Mouse (Mus musculus) MEL (cell line): ENCODE measurements around the gene Itprip. TPM values are rescaled to one million over a fixed set of nuclear protein-coding genes. Genes with fewer than 3 reads are reported as not detected.

Source experiments
- DNase-seq: peaks from one replicate; pipeline ENCODE4 v3.0.0; 2011; ENCODE audit warnings: low read depth, low spot score
- H3K27ac ChIP-seq: 2 replicates; pipeline ENCODE4 v1.5.1; 2012; ENCODE audit warnings: low read depth, mild to moderate bottlenecking, control low read depth, low read length, moderate library complexity; ENCODE audit not compliant: control insufficient read depth
- H3K27me3 ChIP-seq, 2 experiments: fragments of 150-350 bp in 1 of 2; sonication (generic) in 1 of 2; 2 replicates each; pipeline ENCODE4 v1.6.1; 2012; ENCODE audit warnings: low read length in 2 of 2, mild to moderate bottlenecking in 2 of 2, improper control_type of control experiment in 1 of 2, moderate library complexity in 1 of 2; ENCODE audit not compliant: insufficient read depth in 2 of 2, control insufficient read depth in 1 of 2
- H3K36me3 ChIP-seq, 2 experiments: 2 replicates each; pipeline ENCODE4 v1.6.1; 2012 to 2014; ENCODE audit warnings: low read length in 2 of 2, improper control_type of control experiment in 1 of 2, inconsistent platforms in 1 of 2, mild to moderate bottlenecking in 1 of 2; ENCODE audit not compliant: insufficient read depth in 2 of 2, control insufficient read depth in 1 of 2
- H3K4me1 ChIP-seq, 2 experiments: fragments of 150-350 bp in 1 of 2; sonication (generic) in 1 of 2; 2 replicates each; pipeline ENCODE4 v1.6.1; 2012; ENCODE audit warnings: low read length in 2 of 2, improper control_type of control experiment in 1 of 2, mild to moderate bottlenecking in 1 of 2; ENCODE audit not compliant: insufficient read depth in 2 of 2, control insufficient read depth in 1 of 2
- H3K4me3 ChIP-seq, 2 experiments: fragments of 150-350 bp in 1 of 2; sonication (generic) in 1 of 2; 2 replicates each; pipeline ENCODE4 v1.5.1; 2012; ENCODE audit warnings: low read depth in 2 of 2, low read length in 2 of 2, mild to moderate bottlenecking in 2 of 2, moderate library complexity in 2 of 2, control low read depth in 1 of 2, improper control_type of control experiment in 1 of 2; ENCODE audit not compliant: control insufficient read depth in 1 of 2, insufficient read depth in 1 of 2
- H3K79me2 ChIP-seq: 2 replicates; pipeline ENCODE4 v1.6.1; 2012; ENCODE audit warnings: mild to moderate bottlenecking, low read length, moderate library complexity; ENCODE audit not compliant: control insufficient read depth, poor library complexity, insufficient read depth
- H3K9ac ChIP-seq: 2 replicates; pipeline ENCODE4 v1.6.1; 2012; ENCODE audit warnings: low read depth, mild to moderate bottlenecking, control low read depth, low read length, moderate library complexity; ENCODE audit not compliant: control insufficient read depth, poor library complexity, severe bottlenecking
- H3K9me3 ChIP-seq: fragments of 150-350 bp; sonication (generic); replicated peaks from 2 replicates; pipeline ENCODE4 v1.6.1; 2012; ENCODE audit warnings: mild to moderate bottlenecking, low read length, improper control_type of control experiment, moderate library complexity; ENCODE audit not compliant: insufficient read depth
- BHLHE40 ChIP-seq: IDR thresholded peaks from 2 replicates; pipeline ENCODE4 v1.6.1; 2012; ENCODE audit warnings: low read depth, mild to moderate bottlenecking, inconsistent platforms, low read length, improper control_type of control experiment, borderline replicate concordance
- CTCF ChIP-seq, 3 experiments: IDR thresholded peaks in 2 of 3; conservative IDR thresholded peaks in 1 of 3; 2 replicates each; pipeline ENCODE4 v1.5.1; 2011 to 2012; ENCODE audit warnings: low read length in 3 of 3, low read depth in 2 of 3, mild to moderate bottlenecking in 2 of 3, improper control_type of control experiment in 1 of 3, inconsistent platforms in 1 of 3, mixed read lengths in 1 of 3, moderate library complexity in 1 of 3; ENCODE audit not compliant: control insufficient read depth in 1 of 3, insufficient read depth in 1 of 3, poor library complexity in 1 of 3, severe bottlenecking in 1 of 3
- ETS1 ChIP-seq: IDR thresholded peaks from 2 replicates; pipeline ENCODE4 v1.6.1; 2012; ENCODE audit warnings: low read depth, mild to moderate bottlenecking, inconsistent platforms, low read length, improper control_type of control experiment, moderate library complexity
- GABPA ChIP-seq: IDR thresholded peaks from 2 replicates; pipeline ENCODE4 v1.6.1; 2012; ENCODE audit warnings: low read depth, mild to moderate bottlenecking, inconsistent platforms, low read length, improper control_type of control experiment, moderate library complexity
- GATA1 ChIP-seq: IDR thresholded peaks from 2 replicates; pipeline ENCODE4 v1.6.1; 2011; ENCODE audit warnings: low read depth, low read length, improper control_type of control experiment
- HCFC1 ChIP-seq: IDR thresholded peaks from 2 replicates; pipeline ENCODE4 v1.6.1; 2012; ENCODE audit warnings: low read depth, mild to moderate bottlenecking, inconsistent platforms, low read length, improper control_type of control experiment, moderate library complexity
- MEF2A ChIP-seq: IDR thresholded peaks from 2 replicates; pipeline ENCODE4 v1.6.1; 2014; ENCODE audit warnings: low read depth, mild to moderate bottlenecking, inconsistent platforms, low read length, improper control_type of control experiment; ENCODE audit not compliant: poor library complexity, insufficient replicate concordance, severe bottlenecking; ENCODE audit errors: extremely low read depth
- MXI1 ChIP-seq: IDR thresholded peaks from 2 replicates; pipeline ENCODE4 v1.6.1; 2011; ENCODE audit warnings: mild to moderate bottlenecking, low read depth, low read length, improper control_type of control experiment
- NRF1 ChIP-seq: IDR thresholded peaks from 2 replicates; pipeline ENCODE4 v1.6.1; 2014; ENCODE audit warnings: low read depth, mild to moderate bottlenecking, inconsistent platforms, low read length, improper control_type of control experiment, moderate library complexity; ENCODE audit not compliant: poor library complexity, insufficient read depth, severe bottlenecking
- SIN3A ChIP-seq: IDR thresholded peaks from 2 replicates; pipeline ENCODE4 v1.6.1; 2012; ENCODE audit warnings: low read length, improper control_type of control experiment, inconsistent platforms
- TAL1 ChIP-seq: IDR thresholded peaks from 2 replicates; pipeline ENCODE4 v1.6.1; 2012; ENCODE audit warnings: mild to moderate bottlenecking, inconsistent platforms, low read length, moderate library complexity, mixed read lengths
- TBP ChIP-seq: IDR thresholded peaks from 2 replicates; pipeline ENCODE4 v1.8.0; 2011; ENCODE audit warnings: low read depth, low read length, improper control_type of control experiment
- TCF12 ChIP-seq: IDR thresholded peaks from 2 replicates; pipeline ENCODE4 v1.6.1; 2014; ENCODE audit warnings: low read depth, mild to moderate bottlenecking, inconsistent platforms, low read length, improper control_type of control experiment, moderate library complexity
- UBTF ChIP-seq: IDR thresholded peaks from 2 replicates; pipeline ENCODE4 v1.6.1; 2012; ENCODE audit warnings: low read depth, mild to moderate bottlenecking, inconsistent platforms, low read length, improper control_type of control experiment, moderate library complexity, borderline replicate concordance; ENCODE audit not compliant: insufficient read depth
- USF2 ChIP-seq, 2 experiments: IDR thresholded peaks; 2 replicates each; pipeline ENCODE4 v1.6.1; 2011 to 2012; ENCODE audit warnings: improper control_type of control experiment in 2 of 2, low read length in 2 of 2, borderline replicate concordance in 1 of 2, inconsistent platforms in 1 of 2, low read depth in 1 of 2, mild to moderate bottlenecking in 1 of 2; ENCODE audit not compliant: insufficient read depth in 1 of 2
- ZC3H11A ChIP-seq: IDR thresholded peaks from 2 replicates; pipeline ENCODE4 v1.6.1; 2012; ENCODE audit warnings: low read depth, mild to moderate bottlenecking, inconsistent platforms, low read length, improper control_type of control experiment
- polyA plus RNA-seq, 2 experiments: library from polyadenylated mRNA; stranded (reverse) in 1 of 2; unstranded in 1 of 2; fragments of >175 nt in 1 of 2; fragments of >200 nt in 1 of 2; gene quantifications; 2 replicates each; pipeline versions ENCODE4 v1.2.1 to v1.2.4; 2012; ENCODE audit warnings: low replicate concordance in 2 of 2, low read depth in 1 of 2; ENCODE audit not compliant: insufficient read length in 2 of 2, insufficient read depth in 1 of 2, missing spikeins in 1 of 2
- total RNA-seq: library from RNA; depleted of rRNA; stranded (reverse); fragments of 300-350 nt; gene quantifications from 2 replicates; pipeline ENCODE4 v1.2.3, GENCODE M21; 2012

The Itprip gene
- total and polyA plus RNA-seq, 3 experiments: 26.3 to 26.9 TPM; not detected in 1

- Histone ChIP-seq H3K79me2 (no peaks in the 10 kb centered on the region), H3K4me3 (no peak overlapping the region), H3K27me3 (no peaks in the 10 kb centered on the region), H3K36me3 (no peaks in the 10 kb centered on the region), H3K27ac (no peak overlapping the region)
- no peak for TF ChIP-seq MXI1
- TF ChIP-seq TBP: no peak
- no peak for TF ChIP-seq UBTF
- TF ChIP-seq, all 39 proteins: peak for 0
- Histone ChIP-seq H3K9ac (no peak overlapping the region), H3K4me1 (no peaks in the 10 kb centered on the region; a peak in 1 of 4 replicates), H3K9me3 (no peaks in the 10 kb centered on the region)
- DNase-seq: no peak
Measured at GRCm38 (mm10) chr19:47870102-47870666, 48.9 kb downstream of the Itprip start.

GRCm38 (mm10) chr19:47869516-47869915, 49.6 kb downstream of the Itprip start:
- Histone ChIP-seq H3K9me3 (no peaks in the 10 kb centered on the region), H3K36me3 (peaks cover 0 to 4% of the 10 kb centered on the region in 2 experiments; a peak in 1 of 4 replicates), H3K4me1 (no peaks in the 10 kb centered on the region; a peak in 1 of 4 replicates), H3K9ac (no peak overlapping the region), H3K27me3 (no peaks in the 10 kb centered on the region), H3K27ac (no peak overlapping the region), H3K4me3 (no peak overlapping the region), H3K79me2 (no peaks in the 10 kb centered on the region)
- no peak for DNase-seq
- 0 out of 2 replicates have a peak, but pooled peaks have one; percentile 18 for TF ChIP-seq ETS1
- TF ChIP-seq GATA1: no peak

GRCm38 (mm10) chr19:47868951-47869350, 50.1 kb downstream of the Itprip start:
- Histone ChIP-seq H3K4me1 (no peaks in the 10 kb centered on the region; a peak in 1 of 4 replicates), H3K27ac (no peak overlapping the region), H3K9me3 (no peaks in the 10 kb centered on the region), H3K79me2 (no peaks in the 10 kb centered on the region), H3K36me3 (peaks cover 0 to 4% of the 10 kb centered on the region in 2 experiments; a peak in 2 of 4 replicates), H3K4me3 (no peak overlapping the region), H3K9ac (no peak overlapping the region), H3K27me3 (no peaks in the 10 kb centered on the region)
- DNase-seq: no peak
- no peak for TF ChIP-seq UBTF
- no peak for TF ChIP-seq CTCF (IDR thresholded peaks at IDR 0.05 in 2 of 3, conservative IDR thresholded peaks at IDR 0.05 in 1 of 3; ENCODE audit: control insufficient read depth in 1 of 3, insufficient read depth in 1 of 3, low read depth in 2 of 3, low read length in 3 of 3, poor library complexity in 1 of 3, severe bottlenecking in 1 of 3)
- no peak for TF ChIP-seq HCFC1
- TF ChIP-seq TCF12: no peak
- no peak for TF ChIP-seq MEF2A
- no peak for TF ChIP-seq USF2 (IDR thresholded peaks at IDR 0.05; ENCODE audit: borderline replicate concordance in 1 of 2, insufficient read depth in 1 of 2, low read depth in 1 of 2, low read length in 2 of 2)
- TF ChIP-seq NRF1: no peak
- no peak for TF ChIP-seq ZC3H11A
- no peak for TF ChIP-seq GABPA
- TF ChIP-seq SIN3A: no peak
- no peak for TF ChIP-seq MXI1
- TF ChIP-seq BHLHE40: no peak
- no peak for TF ChIP-seq TAL1
